Mouse (Mus musculus) liver, embryonic 14.5 days (tissue): Measurements from ENCODE around the gene T.

Experiments used
- CTCF ChIP-seq: IDR thresholded peaks from 2 replicates; pipeline ENCODE4 v1.5.1; 2016; ENCODE audit warnings: antibody characterized with exemption, low read depth, control low read depth
- EP300 ChIP-seq: IDR thresholded peaks from 2 replicates; pipeline ENCODE4 v1.6.1; 2016; ENCODE audit warnings: antibody characterized with exemption, low read depth

GRCm38 (mm10) chr17:8415533-8415932 is 18.7 kb upstream of the T start:
- TF ChIP-seq CTCF (no peak), EP300 (no peak)
